In the genomic region with DNA sequence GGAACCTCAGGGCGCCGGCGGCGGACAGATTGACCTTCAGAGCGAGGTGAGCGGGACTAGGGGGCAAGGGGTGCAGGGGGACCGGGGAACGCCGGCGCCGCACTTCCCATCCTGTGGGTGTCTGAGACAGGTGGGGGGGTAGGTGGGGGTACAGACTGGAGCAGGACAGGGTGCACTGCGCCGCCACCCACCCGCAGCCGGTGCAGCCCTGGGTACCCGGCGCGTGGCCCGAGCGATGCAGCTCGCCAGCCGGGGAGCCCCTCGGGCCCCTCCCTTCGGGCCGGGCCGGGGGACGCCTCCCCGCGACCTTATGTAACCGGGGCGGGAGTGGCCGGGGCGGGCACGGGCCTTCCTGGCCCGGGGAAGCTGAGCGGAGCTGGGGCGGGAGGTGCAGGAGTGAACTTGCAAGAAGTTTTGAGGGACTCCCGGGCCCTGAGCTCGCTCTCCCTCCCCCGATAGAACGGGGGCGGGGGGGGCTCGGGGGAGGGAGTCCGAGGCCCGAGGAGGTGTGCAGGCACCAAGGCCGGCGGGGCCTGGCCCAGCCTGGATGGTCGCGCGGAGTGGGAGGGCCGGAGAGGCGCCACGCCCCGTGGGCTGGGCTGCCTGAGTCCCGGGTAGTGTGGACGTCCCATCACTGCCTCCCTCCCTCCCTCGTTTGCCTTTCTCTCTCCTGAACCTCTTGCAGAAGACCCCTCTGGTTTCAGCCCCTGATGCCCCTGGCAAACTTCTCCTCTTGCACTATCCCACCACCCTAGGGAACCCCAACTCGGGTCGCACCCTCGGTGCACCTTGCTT, we compare ENCODE assay signal across 8 mouse cellular contexts. TPM values are rescaled to one million over a fixed set of nuclear protein-coding genes. Genes with fewer than 3 reads are reported as not detected.
DNase-seq lines count a peak whose midpoint lies in the region; ATAC-seq lines count a peak whose summit lies in the region.

No protein-coding gene starts in this region.

- peak; percentile 75 for ATAC-seq in hindbrain, embryonic 12.5 days (ENCODE audit: low FRiP score)

- H3K4me3 ChIP-seq in hindbrain, embryonic 12.5 days: peak overlapping the region; percentile 50

- no peaks in the 10 kb centered on the region for H3K36me3 ChIP-seq in hindbrain, embryonic 12.5 days

- H3K9ac ChIP-seq in hindbrain, embryonic 12.5 days: peak overlapping the region; percentile 70

- peaks cover 29% of the 10 kb centered on the region for H3K4me1 ChIP-seq in hindbrain, embryonic 12.5 days

- peak overlapping the region; percentile 90 for H3K4me2 ChIP-seq in hindbrain, embryonic 12.5 days (replicated peaks)

- H3K27ac ChIP-seq in hindbrain, embryonic 12.5 days: peak overlapping the region; percentile 52

- DNase-seq in MEL-GATA-1-ER (ENCODE audit: extremely low read depth, low read depth): peak; percentile 64
- peak; percentile 92 for DNase-seq in cerebellum, adult 9-11 months
- peak; percentile 72 to 74 for DNase-seq in frontal cortex, postnatal 10 days (ENCODE audit: low spot score in 2 of 2)
- DNase-seq in layer of hippocampus, postnatal 36 days: peak; percentile 70 to 79
- peak; percentile 93 for DNase-seq in lung, postnatal 25 days (ENCODE audit: low spot score)
- peak; percentile 72 for DNase-seq in retina, embryonic 14.5 days (ENCODE audit: low spot score)
- DNase-seq in thymus, postnatal 4 days: peak; percentile 63

- WGBS in hindbrain, embryonic 12.5 days: 1% methylated on average over 36 of the region's 60 CpGs

- no peaks in the 10 kb centered on the region for H3K9me3 ChIP-seq in hindbrain, embryonic 12.5 days (replicated peaks)

- peaks cover 32% of the 10 kb centered on the region for H3K27me3 ChIP-seq in hindbrain, embryonic 12.5 days

RNA-seq across cellular contexts. Expression of gene Tfeb, which starts 0.6 kb away (rescaled TPM):
- polyA plus RNA-seq in hindbrain, embryonic 12.5 days (2016; fragmentation: Nextera tagmentation; extraction: Ambion mirVana): 4.9 TPM in 2 replicates
- total RNA-seq in layer of hippocampus, postnatal 36 days (2021): 10 to 100 TPM; 11.5 to 13.9 TPM

RNA-seq across cellular contexts. Expression of gene Pgc, which starts 10.8 kb away (rescaled TPM):
- not detected in 2 replicates for polyA plus RNA-seq in hindbrain, embryonic 12.5 days (2016; fragmentation: Nextera tagmentation; extraction: Ambion mirVana)
- not detected for total RNA-seq in layer of hippocampus, postnatal 36 days (2021)

RNA-seq across cellular contexts. Expression of gene Prickle4, which starts 42.9 kb away (rescaled TPM):
- 0.63 and 1.2 TPM in 2 replicates for polyA plus RNA-seq in hindbrain, embryonic 12.5 days (2016; fragmentation: Nextera tagmentation; extraction: Ambion mirVana)
- total RNA-seq in layer of hippocampus, postnatal 36 days (2021): 1 to 10 TPM; 3.9 to 4.4 TPM

RNA-seq across cellular contexts. Expression of gene Gm21981, which starts 43.2 kb away (rescaled TPM):
- 0.23 and 0.27 TPM in 2 replicates for polyA plus RNA-seq in hindbrain, embryonic 12.5 days (2016; fragmentation: Nextera tagmentation; extraction: Ambion mirVana)
- 1 to 10 TPM; 3.3 to 3.4 TPM for total RNA-seq in layer of hippocampus, postnatal 36 days (2021)

RNA-seq across cellular contexts. Expression of gene Frs3, which starts 48.6 kb away (rescaled TPM):
- 18.7 and 18.9 TPM in 2 replicates for polyA plus RNA-seq in hindbrain, embryonic 12.5 days (2016; fragmentation: Nextera tagmentation; extraction: Ambion mirVana)
- total RNA-seq in layer of hippocampus, postnatal 36 days (2021): 10 to 100 TPM; 24.2 to 25.9 TPM

Comparison
In these comparisons a context has a peak if more than half of its experiments do, and no peak if none do; other contexts are left out.
1. Peak in every context shown above with its lines: DNase-seq, ATAC-seq, H3K4me3 ChIP-seq and H3K27ac ChIP-seq.